Mouse (Mus musculus) right cerebral cortex, postnatal 10 days (tissue): ENCODE data around the gene Olfr143.

Experiments used
- DNase-seq, 2 experiments: peaks; one replicate each; pipeline ENCODE4 v3.0.0; 2021; ENCODE audit warnings: low spot score in 2 of 2

Gene Olfr143

GRCm38 (mm10) chr9:38252474-38252873 lies at the start of gene Olfr143:
TSS of gene Olfr143 (plus strand) at chr9:38252774.
- no peak for DNase-seq

GRCm38 (mm10) chr9:38208065-38208464 lies 44.5 kb upstream of the Olfr143 start, which contains the start of gene Olfr893:
TSS of gene Olfr893 (plus strand) at chr9:38208365.
- DNase-seq: no peak

- no peak for DNase-seq
Measured at GRCm38 (mm10) chr9:38217755-38218154, 34.8 kb upstream of the Olfr143 start, which contains the start of gene Olfr894. TSS of gene Olfr894 (plus strand) at chr9:38218055.

GRCm38 (mm10) chr9:38267551-38267950 lies 15.0 kb downstream of the Olfr143 start, which contains the start of gene Olfr895:
TSS of gene Olfr895 (plus strand) at chr9:38267851.
- no peak for DNase-seq

- DNase-seq: no peak
Measured at GRCm38 (mm10) chr9:38290807-38291206, 38.2 kb downstream of the Olfr143 start, which contains the start of gene Olfr896-ps1. TSS of gene Olfr896-ps1 (plus strand) at chr9:38291107.
